Mouse (Mus musculus) hematopoietic stem cell, adult 5-6 weeks (primary cell): ENCODE measurements around the gene Mrps21. TPM values are rescaled to one million over a fixed set of nuclear protein-coding genes. Genes with fewer than 3 reads are reported as not detected.

Experiments used
- ATAC-seq, 2 experiments: fragments of 125-278 bp in 1 of 2; replicated peaks in 1 of 2; 2 replicates each; pipeline ENCODE4 v1.8.0; 2016 to 2017; ENCODE audit warnings: inconsistent platforms in 2 of 2, mild to moderate bottlenecking in 2 of 2, moderate number of reproducible peaks in 2 of 2, low read depth in 1 of 2, moderate TSS enrichment in 1 of 2; ENCODE audit not compliant: low FRiP score in 2 of 2, poor library complexity in 2 of 2, severe bottlenecking in 2 of 2, insufficient read depth in 1 of 2, low TSS enrichment in 1 of 2
- total RNA-seq: library from RNA; stranded (forward); fragments of 172-1452, 232-1000 nt; gene quantifications from 2 replicates; pipeline ENCODE4 v1.2.3, GENCODE M21; 2017

Gene Mrps21
- total RNA-seq, 1 experiment from 2014 or later: 215 TPM

DNA sequence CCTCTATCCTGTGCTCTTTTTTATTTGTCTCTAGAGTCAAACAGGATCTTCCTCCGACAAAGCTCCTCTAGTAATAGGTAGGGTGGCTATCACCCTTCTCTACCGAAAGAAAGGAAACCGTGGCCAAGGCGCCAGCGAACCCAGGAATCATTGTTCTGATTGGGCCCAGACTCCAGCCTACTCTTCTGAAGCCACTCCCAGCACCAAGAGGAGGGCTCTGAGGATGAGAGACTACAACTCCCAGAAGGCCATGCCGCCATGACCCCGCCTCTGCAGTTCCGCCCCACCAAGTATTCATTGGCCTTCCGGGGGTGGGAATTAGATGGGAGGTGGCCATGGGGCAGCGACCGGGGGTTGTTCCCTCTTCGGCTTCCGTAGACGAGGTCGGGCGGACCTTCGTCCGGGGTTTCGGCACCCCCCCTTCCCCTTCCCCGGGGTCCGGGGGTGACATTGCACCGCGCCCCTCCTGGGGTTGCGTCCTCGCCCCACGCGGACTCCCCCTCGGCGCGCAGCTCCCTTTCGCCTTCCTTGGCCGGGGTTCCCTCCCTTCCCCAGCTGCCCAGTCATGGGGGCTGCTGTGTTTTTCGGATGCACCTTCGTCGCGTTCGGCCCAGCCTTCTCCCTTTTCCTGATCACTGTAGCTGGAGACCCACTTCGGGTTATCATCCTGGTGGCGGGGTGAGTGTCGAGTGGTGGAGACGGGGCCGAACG is 22.4 kb upstream of the Mrps21 start, which contains the start of gene Aph1a:
Gene Aph1a (plus strand): TSS at position 364 of the 711 bp plus-strand sequence.
- peak; percentile 97 for ATAC-seq

DNA sequence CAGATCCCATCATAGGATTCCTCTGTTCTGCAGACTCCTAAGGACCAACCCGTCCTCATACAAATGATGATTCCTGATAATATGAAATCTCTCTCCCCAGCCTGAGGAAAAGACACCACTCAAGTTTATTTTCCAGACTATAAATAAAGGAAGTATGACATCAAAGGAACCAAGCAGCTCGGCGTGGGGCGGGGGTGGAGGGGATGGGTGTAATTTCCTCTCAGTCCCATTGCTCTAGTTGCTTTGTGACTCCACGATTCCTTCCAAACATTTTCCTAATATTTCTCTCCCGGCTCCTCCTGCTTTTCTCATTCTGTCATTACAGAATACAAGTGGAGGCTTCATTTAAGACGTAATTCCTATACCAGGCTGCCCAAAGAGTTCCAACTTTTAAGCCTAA is 21.8 kb upstream of the Mrps21 start:
- no peak for ATAC-seq

DNA sequence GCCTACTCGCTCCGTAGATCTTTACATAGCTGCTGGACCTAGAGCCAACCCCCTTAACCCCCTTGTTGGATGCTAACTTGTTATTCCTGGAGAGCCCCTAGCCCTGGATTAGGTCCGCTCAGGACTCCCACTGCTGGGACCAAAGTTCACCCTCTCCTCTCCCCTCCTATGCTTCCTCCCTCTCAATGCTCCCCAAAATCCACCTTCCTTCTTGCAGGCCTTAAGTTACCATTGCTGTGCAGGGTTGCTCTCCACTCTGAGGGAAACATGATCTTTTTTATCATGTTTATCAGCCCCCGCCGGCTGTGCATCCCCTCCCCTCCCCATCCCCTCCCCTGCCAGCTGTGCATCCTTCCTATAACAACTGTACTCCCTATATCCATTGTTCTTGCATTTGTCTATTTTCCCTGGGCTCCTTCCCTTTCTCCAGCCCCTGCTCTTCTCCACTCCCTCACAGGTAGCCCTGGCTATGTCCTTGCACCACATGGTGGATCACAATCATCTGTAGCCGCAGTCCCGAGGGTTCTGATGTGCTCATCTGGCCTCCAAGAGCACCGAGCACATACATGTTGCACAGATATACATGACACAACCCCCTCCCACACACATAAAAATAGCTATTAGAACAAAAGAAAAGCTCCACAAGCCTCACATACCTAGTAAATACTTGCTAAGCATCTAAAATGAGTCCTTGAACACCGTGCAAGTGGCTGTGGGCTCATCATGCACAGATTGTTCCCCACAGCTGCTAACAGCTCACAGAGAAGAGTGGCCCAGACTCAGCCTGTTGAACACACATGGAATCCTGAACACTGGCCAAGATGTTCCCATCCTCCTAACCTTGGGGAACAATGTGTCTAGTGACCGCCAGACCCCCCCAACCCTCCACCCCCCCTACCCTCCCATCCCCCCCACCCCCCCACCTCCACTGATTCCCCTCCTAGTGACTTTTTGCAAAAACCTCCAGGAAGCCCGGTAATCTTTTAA is 21.0 kb upstream of the Mrps21 start:
- no peak for ATAC-seq

DNA sequence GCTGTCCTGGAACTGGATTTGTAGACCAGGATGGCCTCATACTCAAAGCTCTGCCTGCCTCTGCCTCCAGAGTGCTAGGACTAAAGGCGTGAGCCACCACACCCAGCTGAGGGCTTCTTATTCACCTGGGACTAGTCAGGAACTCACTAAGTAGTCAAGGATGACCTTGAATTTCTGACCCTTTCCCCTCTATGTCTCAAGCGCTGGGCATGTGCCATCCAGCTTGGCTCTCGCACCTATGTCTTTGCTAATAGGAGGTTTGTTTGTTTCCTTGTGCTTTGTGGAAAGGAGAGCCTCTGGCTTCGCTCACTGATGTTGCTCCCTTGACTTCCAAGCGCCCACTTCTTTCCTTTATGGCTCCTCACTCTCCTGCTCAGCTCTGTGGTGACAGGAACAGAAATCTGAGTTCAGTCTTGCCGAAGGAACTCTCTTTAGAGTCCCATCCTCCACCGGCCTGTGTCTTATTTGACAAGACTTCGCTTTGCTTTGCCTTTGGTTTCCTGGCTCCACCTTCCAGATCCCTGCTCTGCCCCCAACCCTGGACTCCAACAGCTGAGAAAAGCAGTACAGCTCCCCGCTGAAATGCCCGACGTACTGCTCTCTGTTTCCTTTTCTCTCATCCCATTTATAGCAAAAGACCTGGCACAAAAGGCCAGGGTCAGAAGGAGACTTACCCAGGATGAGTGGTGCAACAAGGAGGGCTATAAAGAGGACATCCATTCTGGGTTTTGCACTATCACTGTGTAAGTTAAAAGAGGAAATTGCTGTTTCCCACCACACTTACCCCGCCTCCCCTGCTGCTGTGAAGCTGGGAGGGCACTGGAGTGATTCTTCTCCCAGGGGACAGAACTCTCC is 20.1 kb upstream of the Mrps21 start, which contains the start of gene BC028528:
Gene BC028528 (minus strand): TSS at position 795 of the 855 bp plus-strand sequence.
- ATAC-seq: peak; percentile 52 to 59

DNA sequence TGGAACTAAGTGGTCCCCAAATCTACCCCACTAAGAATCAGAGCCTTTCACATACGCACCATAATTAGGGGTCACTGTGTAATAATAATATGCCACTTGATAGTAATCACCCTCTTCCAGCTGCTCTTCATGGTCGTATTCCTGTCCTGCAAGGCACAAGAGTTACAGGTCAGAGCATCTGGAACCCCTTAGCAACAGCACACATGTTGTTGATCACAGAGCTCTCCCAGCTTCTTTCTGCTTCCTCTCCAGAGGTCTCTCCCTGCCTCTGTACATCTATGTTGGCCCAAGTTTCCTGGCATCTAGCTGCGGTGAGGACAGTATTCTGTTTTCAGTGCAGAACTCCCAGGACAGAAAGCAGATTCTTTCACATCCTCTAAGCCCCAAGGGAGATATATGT is 18.3 kb upstream of the Mrps21 start:
- ATAC-seq: no peak

DNA sequence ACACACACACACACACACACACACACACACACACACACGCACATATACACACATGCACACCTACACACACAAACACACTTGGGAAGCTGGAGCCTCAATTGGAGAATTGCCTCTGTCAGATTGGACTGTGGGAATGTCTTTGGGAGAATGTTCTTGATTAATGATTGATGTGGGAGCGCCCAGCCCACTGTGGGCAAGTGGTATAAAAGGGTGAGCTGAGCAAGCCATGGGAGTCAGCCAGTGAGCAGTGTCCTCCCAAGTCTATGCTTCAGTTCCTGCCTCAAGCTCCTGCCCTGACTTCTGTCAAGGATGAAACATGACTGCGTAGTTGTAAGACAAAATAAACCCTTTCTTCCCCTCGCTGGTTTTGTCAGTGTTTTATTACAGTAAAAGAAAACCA is 16.3 kb upstream of the Mrps21 start:
- ATAC-seq: no peak

DNA sequence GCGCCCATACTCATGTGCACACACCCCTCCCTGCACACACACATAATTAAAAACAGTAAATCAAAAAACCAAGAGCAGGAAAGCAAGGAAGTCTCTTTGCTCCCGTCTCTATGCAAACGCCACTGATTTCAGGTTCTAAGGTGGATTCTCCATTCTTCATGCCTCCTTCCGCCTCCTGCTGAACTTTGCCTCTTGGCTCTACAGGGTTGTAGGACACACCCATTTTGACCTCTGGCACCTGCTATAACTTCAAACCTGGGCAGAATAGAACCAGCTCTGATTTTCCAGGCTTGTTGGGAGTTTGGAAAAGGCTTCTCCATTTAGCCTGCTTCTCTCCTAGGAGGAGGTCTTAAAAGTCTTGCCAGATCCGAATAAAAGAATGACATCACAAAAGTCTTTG is 13.1 kb upstream of the Mrps21 start:
- ATAC-seq: no peak

DNA sequence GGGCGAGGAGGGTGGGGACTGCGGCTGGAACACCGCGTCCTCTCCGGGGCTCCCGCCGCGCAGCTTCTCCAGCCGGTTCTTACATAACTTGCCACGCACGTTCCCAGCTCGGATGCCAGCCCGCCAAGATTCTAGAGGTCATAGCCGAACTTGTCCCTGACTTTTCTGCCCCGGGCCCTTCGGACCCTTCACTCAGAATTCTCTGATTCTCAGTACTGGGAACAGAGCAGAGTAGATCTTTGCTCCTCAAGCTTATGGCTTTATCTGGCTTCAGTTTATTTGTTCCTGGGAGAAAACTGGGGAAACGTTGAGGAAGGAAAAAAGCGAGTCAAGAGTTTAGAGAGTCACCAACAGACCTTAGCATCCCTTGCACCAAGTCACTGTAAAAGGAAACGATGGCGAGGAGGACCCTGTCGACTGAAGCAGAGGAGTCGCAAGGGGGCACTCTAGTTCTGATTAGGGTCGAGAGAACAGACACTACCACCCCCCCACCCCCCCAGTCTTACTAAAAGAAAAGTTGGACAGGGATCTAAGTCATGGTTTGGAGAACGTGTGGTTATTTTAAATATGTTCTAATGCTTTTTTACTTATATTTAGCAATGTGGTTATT is 11.6 kb upstream of the Mrps21 start:
- ATAC-seq: 0 out of 4 replicates have a peak, but pooled peaks of 1 of the 2 experiments have one; percentile 12

DNA sequence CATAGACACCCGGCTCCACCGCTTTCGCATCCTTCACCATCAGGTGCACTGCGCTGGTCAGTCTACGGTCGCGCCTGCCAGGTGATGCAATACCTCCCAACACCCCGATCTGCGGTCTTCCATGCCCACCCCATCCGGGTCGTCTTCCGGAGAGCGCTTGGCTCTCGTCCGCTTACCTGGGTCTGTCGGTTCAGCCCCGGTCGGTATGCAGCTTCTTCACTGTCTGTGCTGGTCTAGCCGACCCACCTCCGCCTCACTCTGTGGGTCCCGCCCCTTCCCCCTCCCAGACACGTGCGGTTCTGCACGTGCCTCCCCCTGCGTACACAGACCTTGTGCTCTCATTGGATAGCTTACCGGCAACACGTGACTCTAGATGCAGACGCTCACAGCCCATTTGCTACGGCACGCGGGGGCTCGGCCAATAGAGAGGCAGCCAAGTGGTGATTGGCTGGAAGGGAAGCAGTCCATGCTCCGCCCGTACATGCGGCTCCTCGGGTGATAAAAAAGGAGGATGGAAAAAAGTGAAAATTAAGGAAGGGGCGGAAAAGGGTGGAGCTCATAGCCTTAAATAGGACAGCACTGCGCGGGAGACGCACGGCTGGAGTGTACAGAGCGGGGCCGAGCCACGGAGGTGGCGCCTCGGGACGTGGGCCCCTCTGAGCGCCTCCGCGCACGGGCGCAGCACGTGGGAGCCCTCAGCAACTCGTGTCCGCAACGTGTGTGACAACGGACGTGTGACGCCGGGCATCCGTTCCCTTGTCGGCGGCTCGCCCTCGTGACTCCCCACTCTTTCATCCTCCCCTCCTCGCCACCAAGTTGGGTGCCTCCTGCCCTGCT is 10.9 kb upstream of the Mrps21 start, which contains the start of gene Ciart:
Gene Ciart (minus strand): TSS at position 273 of the 837 bp plus-strand sequence.
- peak; percentile 97 to 99 for ATAC-seq

DNA sequence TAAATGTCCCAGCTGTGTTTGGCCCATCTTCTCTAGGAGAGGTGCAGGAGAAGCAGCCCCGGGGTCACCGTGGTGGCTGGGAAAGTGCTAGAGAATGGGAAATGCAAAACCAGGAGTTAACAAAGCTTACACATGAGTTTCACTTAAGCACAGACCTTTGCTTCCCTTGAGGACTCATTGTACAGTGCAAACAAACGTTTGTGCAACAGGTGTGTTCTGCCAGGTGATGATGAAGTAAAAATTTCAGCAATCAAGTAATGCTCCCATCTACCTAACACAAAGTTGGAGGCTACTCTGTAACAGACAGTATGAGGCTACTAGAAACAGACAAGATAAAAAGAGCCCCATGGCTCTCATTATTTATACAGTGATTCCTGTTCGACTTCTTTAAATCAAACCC is 7.7 kb upstream of the Mrps21 start:
- no peak for ATAC-seq

DNA sequence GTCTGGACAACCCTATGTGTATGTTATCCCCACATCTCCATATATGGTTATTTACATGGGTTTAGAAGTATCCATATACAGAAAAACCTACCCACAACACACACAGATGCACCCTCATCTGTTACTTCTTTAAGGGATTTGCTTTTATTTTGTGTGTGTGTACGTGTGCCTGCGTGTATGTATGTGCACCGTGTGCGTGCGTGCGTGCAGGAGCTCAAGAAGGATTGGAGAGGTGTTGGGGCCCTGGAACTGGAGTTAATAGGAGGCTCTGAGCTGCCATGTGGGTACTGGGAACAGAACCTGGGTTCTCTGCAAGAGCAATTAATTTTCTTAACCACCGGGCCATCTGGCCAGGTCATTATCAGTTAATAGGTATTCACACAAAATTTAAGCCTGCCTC is 729 bp upstream of the Mrps21 start:
- ATAC-seq: no peak

DNA sequence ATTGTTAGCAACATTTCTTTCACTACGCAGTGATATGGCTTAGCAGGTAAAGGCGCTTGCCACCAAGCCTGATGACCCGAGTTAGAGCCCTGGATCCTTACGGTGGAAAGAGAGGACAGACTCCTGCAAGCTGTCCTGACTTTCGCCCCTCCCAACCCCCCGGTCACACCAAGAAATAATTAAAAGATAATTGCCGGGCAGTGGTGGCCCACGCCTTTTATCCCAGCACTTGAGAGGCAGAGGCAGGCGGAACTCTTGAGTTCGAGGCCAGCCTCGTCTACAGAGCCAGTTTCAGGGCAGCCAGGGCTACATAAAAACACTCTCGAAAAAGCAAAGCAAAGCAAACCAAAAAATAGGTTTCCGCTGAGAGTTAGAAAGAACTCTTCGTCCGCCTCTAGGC is 343 bp downstream of the Mrps21 start:
- ATAC-seq: no peak

DNA sequence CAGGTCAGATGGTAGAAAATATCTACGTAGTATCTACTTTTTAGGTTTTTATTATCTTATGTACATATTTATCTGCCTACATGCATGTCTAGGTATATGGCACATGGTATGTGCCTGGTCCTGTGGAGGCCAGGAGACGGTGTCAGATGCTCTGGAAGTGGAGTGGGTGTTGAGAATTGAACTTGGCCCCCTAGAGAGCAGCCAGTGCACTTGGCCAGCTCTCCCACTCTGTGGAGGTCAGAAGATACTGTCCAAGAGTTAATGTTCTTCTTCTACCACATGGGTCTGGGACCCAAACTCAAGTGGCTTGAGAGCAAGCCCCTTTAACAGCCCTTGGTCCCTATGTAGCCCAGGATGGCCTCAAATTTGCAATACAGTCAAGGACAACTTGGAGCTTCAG is 3.9 kb downstream of the Mrps21 start:
- no peak for ATAC-seq

DNA sequence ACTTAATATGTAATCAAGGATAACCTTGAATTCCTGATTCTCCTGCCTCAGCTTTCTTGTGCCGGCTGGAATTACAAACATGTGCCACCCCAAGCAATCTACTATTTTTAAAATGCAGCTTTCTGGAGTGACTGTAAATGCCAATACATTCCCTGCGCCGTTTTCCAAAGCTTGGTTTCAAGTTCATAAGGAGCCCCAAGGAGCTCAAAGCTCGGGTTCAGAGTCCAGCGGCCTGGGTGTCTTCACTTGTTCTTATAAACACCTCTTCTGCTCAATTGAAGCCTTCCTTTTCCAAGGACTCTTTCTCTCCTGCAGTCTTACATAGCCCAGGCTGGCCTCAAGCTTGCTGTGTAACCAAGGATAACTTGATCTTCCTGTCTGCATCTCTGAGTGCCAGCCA is 5.2 kb downstream of the Mrps21 start:
- no peak for ATAC-seq

DNA sequence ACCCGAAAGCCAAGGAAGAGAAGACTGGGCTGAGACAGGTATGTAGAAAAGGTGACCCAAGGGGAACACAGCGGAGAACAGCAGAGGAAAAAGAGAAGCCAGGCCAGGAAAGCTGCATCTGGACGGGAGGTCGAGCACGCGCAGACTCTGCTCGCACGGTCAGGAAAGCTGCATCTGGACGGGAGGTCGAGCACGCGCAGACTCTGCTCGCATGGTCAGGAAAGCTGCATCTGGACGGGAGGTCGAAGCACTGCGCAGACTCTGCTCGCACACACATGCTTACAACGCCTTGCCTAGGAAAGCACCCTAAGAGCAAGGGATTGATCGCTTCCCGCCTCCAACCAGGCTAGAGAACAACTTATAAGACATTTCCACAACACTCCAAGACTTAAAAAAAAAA is 5.7 kb downstream of the Mrps21 start:
- ATAC-seq: no peak

DNA sequence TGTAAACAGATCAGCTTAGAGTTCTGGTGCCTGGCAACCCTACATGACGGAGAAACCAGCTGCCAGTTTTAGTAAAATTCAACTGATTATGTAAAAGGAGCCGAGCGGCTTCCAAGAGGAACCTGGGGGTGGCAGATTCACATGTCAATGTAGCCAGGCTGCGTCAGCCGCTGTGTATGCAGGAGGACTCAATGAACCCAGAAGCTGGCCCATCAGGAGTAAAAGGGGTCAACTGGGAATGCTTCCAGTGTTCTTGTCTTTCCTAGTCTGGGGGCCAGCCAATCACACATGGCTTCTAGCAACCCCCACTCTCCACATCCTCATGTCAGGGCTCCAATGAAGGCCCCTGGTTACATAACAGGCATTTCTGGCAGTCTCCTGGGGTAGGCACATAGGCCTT is 6.3 kb downstream of the Mrps21 start:
- ATAC-seq: no peak
